Mouse (Mus musculus) testis, adult 2 months (tissue): Measurements from ENCODE around the gene Tbx19.

ENCODE experiments used
- CTCF ChIP-seq: fragments of 200-500 bp; IDR thresholded peaks from 2 replicates; pipeline ENCODE4 v1.5.1; 2012; ENCODE audit warnings: low read depth, mild to moderate bottlenecking, inconsistent platforms, low read length, moderate library complexity; ENCODE audit not compliant: control insufficient read depth, insufficient read depth, insufficient replicate concordance
- POLR2A ChIP-seq: fragments of 200-500 bp; IDR thresholded peaks from 2 replicates; pipeline ENCODE4 v1.6.1; 2012; ENCODE audit warnings: low read depth, mild to moderate bottlenecking, inconsistent platforms, low read length, moderate library complexity; ENCODE audit not compliant: control insufficient read depth

DNA sequence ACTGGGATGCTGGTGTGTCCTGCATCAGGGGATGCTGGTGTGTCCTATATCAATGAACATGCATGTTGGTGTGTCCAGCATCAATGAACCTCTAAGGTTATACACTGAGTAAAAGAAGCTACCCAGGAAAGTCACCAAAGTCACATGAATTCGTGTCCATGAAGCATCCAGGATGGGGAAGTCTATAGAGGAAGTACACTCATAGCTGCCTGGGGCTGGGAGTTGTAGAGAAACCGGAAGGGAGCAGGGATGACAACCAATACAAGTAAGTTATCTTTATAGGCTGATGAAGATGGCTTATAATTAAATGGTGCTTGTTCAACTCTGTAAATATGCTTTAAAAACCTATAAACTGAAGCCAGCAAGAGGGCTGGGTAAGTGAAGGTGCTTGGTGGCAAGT is 26.7 kb downstream of the Tbx19 start:
- TF ChIP-seq POLR2A (no peak), CTCF (no peak)
